Mouse (Mus musculus): ENCODE results near the gene Col4a2. TPM values are rescaled to one million over a fixed set of nuclear protein-coding genes. Genes with fewer than 3 reads are reported as not detected.
A peak's percentile ranks its signal among the peaks of the same experiment; 100 is the strongest.

The Col4a2 gene
- total RNA-seq (2021): 100 to 1,000 TPM; 340 to 382 TPM
- long read RNA-seq, experiment 1, full-length matches to known transcripts: 384 of 897 reads
- long read RNA-seq, experiment 1, partial matches to known transcripts: 477 of 897 reads
- long read RNA-seq, experiment 1, other reads (novel, unspliced or antisense): 36 of 897 reads
- long read RNA-seq, experiment 2, full-length matches to known transcripts: 283 of 691 reads
- long read RNA-seq, experiment 2, partial matches to known transcripts: 374 of 691 reads
- long read RNA-seq, experiment 2, other reads (novel, unspliced or antisense): 34 of 691 reads

GRCm38 (mm10) chr8:11312349-11313175 lies at the start of gene Col4a2, which contains the start of gene Col4a1:
Gene Col4a2, plus strand, starts transcription at chr8:11312805.
Gene Col4a1, minus strand, starts transcription at chr8:11312826.
- DNase-seq: peak; percentile 77

DNA sequence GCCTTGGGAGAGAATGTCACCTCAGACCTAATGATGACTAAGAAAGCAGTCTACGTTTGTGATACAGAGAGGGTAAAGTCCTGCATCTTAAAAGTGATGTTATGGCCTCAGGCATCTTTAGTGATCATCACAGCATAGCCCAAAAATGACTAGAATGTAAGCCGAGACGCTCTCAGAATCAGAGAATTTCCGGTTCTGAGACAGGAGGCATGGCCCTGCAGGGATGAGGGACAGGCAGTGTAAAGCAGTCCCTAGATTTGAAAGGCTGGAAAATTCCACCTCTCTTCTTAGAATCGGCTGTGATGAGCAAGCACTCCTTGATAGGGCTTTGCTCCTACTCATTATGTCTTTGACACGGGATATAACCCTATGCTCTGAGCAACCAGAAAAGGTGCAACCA lies 48.8 kb upstream of the Col4a2 start:
- no peak for DNase-seq

DNA sequence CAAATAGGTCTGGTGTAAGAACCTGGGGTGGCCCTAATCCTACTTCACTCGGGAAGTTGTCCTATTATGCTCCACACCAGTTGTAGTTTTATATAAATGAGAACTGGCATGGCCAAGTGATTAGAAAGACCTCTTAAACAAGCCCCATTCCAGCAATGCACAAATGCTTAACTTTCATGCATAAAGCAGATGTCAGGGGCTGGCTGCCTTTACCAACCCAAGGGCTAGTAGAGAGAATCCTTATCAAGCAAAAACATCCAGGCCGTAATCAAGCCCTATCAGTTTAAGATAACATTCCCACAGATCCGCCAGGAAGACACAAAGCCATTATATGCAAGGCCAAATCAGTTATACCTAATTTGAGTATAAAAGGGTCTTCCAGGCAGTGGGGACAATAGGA lies 46.6 kb upstream of the Col4a2 start:
- no peak for DNase-seq

GRCm38 (mm10) chr8:11266471-11266870 lies 46.1 kb upstream of the Col4a2 start:
- no peak for DNase-seq

DNA sequence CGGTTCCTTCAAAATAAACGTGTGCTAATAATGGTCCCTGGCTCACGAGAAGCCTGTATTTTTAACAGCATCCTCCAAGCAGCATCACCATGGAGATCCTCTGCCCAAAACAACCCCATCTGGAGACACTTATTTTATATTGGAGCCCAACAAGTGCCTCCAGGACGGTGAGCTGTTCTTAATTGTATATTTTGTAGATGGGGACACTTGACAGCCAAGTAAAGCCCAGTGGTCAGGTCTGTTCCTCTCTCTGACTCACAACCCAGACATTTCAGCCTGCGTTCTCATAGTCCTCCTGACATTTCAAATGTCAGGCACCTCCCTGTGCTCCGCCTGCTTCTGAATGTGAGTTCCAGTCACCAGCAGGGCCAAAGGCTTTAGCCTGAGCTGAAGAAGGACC lies 43.9 kb upstream of the Col4a2 start:
- no peak for DNase-seq

GRCm38 (mm10) chr8:11270826-11271225 lies 41.8 kb upstream of the Col4a2 start:
- no peak for DNase-seq

GRCm38 (mm10) chr8:11272205-11272604 lies 40.4 kb upstream of the Col4a2 start:
- no peak for DNase-seq

- no peak for DNase-seq
These were observed 39.0 kb upstream of the Col4a2 start for GRCm38 (mm10) chr8:11273506-11274158.

- no peak for DNase-seq
These were observed 38.2 kb upstream of the Col4a2 start for GRCm38 (mm10) chr8:11274415-11274814.

DNA sequence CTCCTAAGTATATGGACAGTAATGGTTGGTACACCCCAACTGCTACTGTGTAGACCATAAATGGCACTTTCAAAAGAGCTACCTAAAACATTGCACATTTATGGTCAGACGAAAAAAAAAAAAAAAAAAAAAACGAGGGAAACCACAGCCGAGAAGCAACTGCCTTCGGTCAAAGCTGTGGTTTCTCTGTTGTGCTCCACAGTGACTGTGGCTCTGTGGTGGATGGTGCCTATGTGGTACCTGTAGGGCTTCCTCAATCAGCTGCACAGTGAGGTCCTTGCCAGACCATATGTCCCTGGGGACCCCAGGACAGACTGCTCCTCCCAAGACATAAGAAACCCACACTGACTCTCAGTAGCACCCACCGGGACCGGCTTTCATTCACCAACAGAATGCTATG lies 36.3 kb upstream of the Col4a2 start:
- no peak for DNase-seq

- peak; percentile 34 for DNase-seq
These were observed 35.0 kb upstream of the Col4a2 start for GRCm38 (mm10) chr8:11277602-11278051.

- peak; percentile 52 for DNase-seq
These were observed 34.4 kb upstream of the Col4a2 start for GRCm38 (mm10) chr8:11278101-11278611.

- peak; percentile 32 for DNase-seq
These were observed 33.2 kb upstream of the Col4a2 start for GRCm38 (mm10) chr8:11279296-11279826.

DNA sequence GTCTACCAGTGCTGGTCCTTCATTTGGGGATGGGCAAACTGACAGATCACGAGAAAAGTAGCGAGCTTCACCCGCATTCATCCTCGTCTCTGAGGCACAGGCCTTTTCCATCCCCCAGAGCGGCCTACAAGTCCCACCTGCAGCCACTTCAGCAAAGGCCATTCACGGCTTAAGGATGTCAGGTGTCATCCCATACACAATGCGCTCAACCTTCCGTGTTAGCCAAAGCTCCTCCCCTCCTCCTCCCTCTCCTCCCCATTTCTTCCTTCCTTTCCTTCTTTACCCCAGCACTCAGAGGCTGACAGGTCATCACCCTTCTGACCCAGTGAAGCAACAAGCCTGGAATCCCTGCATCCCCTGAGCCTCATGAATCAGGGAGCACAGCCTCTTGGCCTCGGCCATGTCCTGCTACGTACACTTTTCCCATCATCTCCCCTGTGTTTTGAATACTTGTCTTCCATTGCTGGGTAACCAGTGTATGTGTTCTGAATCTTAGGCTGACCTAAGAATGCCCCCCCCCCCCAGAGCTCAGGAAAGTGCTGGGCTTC lies 31.8 kb upstream of the Col4a2 start:
- DNase-seq: no peak

GRCm38 (mm10) chr8:11282139-11282538 lies 30.5 kb upstream of the Col4a2 start:
- DNase-seq: peak; percentile 34

DNA sequence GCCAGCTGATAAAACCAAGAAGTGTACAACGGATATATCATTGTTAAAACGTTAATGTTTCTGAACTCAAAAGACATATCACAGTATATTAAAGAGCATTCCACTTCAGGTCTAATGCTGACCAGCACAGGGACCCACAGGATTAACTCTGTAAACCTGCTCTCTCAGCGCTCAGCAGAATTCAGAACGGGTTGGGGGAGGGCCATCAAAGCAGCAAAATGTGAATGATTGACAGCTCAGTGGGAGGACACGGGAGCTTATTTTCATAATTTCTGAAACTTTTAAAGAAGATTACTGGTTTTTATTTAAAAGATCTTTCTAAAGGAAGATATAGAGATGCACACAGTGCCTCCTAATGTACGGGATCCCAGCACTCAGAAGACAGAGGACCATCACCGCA lies 29.9 kb upstream of the Col4a2 start:
- no peak for DNase-seq

DNA sequence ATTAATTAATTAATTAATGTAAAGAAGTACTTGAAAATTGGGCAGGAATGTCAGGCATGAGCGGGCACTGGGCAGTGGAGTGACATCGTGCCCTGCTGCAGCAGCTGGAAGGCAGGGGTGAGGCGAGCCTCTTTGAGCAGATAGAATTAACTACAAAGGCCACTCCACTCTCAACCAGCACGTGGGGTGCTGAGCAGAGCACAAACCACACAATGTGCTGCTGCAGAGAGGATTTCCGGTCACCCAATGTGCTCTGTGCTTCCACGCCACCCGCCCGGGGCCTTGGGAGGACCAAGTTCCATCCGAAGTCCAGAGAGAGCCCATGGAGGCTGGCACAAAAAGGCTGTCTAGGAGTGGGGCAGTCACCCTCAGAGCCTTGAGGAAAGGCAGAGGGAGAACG lies 29.4 kb upstream of the Col4a2 start:
- no peak for DNase-seq

DNA sequence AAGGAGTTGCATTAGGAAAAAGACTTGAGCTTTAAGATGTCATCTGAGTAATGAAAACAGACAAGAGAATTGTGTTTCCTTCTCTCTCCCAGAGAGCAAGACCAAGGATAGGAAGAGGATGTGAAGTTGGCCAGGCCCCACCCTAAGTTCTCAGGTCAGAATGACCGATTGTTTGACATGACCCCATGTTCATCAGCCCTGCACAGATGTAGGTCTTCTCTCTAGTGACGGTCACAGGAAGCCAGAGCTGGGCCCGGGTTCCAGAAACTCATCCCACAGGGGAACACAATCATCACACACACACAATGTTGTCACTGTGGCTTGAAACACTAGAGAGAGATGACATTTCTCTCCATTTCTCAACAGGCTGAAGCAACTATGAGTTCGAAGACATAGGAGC lies 27.2 kb upstream of the Col4a2 start:
- DNase-seq: no peak

DNA sequence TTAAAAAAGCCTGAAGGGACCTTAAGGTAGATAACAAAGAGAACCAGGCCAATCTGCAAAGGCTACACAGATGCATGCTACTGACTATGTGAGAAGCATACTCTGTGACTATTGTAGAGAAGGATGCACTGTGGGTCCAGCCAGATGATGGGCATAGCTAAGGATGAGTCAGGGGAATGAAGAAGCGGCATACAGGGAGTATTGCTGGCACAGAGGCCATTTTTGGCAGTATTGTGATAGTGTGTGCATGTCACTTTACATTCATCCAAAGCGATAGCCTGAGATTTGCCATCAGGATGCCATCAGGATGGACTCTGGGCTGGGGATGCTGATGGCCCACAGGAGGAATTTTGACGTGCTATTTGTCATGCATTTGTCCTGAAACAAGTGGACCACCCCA lies 25.5 kb upstream of the Col4a2 start:
- DNase-seq: no peak

- DNase-seq: no peak
These were observed 24.3 kb upstream of the Col4a2 start for GRCm38 (mm10) chr8:11288286-11288685.

- DNase-seq: no peak
These were observed 22.1 kb upstream of the Col4a2 start for GRCm38 (mm10) chr8:11290533-11290932.

- no peak for DNase-seq
These were observed 20.0 kb upstream of the Col4a2 start for GRCm38 (mm10) chr8:11292611-11293010.

Measured in gastrocnemius, postnatal 10 days (tissue).